Mouse (Mus musculus) embryonic fibroblast, embryonic 13.5 days (primary cell): ENCODE results near the gene Cd52.

Experiments
- CTCF ChIP-seq: IDR thresholded peaks from 2 replicates; pipeline ENCODE4 v1.5.1; 2011; ENCODE audit warnings: mild to moderate bottlenecking, control low read depth, low read length, moderate library complexity, borderline replicate concordance; ENCODE audit not compliant: insufficient read depth
- POLR2A ChIP-seq: IDR thresholded peaks from 2 replicates; pipeline ENCODE4 v1.6.1; 2011; ENCODE audit warnings: low read depth, mild to moderate bottlenecking, control low read depth, low read length, moderate library complexity

DNA sequence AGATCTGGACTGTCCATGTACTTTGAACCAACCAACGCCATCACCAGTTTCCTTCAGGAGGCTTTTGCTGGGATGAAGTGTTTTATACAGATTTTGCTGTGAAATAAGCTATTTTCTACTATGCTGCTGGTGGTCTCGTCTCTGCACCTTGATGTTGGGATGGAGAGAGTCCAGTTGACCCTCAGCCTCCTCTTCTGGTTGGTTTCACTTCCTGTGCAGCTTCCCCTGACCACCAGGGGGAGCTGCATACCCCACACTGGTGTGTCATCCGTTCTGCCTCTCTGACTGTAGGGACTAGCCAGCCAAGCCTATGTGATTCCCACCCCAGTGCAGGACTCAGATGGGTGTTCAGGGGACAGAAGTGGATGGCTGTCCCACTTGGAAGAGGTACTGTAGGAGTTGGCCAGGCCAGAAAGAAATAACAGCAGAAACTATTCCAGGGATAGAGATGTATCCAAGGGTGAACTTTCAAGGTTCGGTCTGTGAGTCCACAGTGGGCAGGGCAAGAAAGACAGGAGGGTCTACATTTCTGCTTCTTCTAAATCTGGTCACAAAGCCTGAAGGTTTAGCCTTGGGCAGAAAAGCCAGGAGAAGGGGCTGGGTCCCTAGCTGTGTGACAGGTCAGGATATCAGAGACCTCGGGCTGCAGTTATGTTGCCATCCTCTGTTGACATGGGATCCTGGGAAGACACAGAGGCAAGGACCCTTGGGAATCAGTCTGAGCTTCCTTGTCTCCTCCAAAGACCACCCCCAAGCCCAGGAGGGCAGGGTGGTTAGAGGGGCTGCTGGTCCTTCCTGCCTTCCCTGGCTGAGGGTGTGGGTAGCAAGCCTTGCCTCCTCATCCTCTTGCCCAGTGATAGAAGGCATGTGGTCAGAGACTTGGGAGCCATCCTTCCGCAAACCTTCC lies 2.2 kb downstream of the Cd52 start:
- TF ChIP-seq CTCF (peak; percentile 49; the same call in 1 of the 2 replicates), POLR2A (no peak)
